Mouse (Mus musculus): ENCODE measurements around the gene Prkar1a. TPM values are rescaled to one million over a fixed set of nuclear protein-coding genes. Genes with fewer than 3 reads are reported as not detected.

The Prkar1a gene
- polyA plus RNA-seq, 1 experiment from 2014 or later = 126 TPM

DNA sequence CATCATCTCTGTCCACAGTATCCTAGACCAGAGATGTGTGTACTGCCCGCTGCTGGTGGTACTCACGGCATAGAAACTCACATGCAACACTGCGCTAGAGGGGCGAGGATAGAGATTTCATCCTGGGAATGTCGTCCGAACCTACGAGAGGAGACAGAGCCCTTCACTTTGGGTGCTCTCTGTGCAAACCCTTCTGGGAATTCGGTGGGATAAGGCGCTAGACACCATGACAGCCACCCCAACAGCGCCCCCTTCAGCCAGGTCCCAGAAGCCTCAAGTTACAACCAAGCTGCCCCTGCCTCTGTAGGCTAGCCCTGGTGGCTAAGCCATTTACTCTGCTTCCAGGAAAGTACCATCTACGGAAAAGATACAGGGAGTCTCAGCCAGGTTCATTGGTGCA is 25.3 kb downstream of the Prkar1a start:
- no peak for DNase-seq
- WGBS (ENCODE audit: insufficient replicate concordance) = 66% methylated on average over 11 of the region's 11 CpGs
- H3K4me3 ChIP-seq (replicated peaks) = no peak overlapping the region
- no peak overlapping the region for H3K27ac ChIP-seq
- no peak for ATAC-seq (ENCODE audit: low read depth)
- no peaks in the 10 kb centered on the region for H3K9me3 ChIP-seq (replicated peaks)
- no peaks in the 10 kb centered on the region for H3K4me1 ChIP-seq (replicated peaks)
- no peaks in the 10 kb centered on the region for H3K27me3 ChIP-seq
- no peak overlapping the region for H3K4me2 ChIP-seq
- no peak overlapping the region for H3K9ac ChIP-seq
- peaks cover 11% of the 10 kb centered on the region for H3K36me3 ChIP-seq

DNA sequence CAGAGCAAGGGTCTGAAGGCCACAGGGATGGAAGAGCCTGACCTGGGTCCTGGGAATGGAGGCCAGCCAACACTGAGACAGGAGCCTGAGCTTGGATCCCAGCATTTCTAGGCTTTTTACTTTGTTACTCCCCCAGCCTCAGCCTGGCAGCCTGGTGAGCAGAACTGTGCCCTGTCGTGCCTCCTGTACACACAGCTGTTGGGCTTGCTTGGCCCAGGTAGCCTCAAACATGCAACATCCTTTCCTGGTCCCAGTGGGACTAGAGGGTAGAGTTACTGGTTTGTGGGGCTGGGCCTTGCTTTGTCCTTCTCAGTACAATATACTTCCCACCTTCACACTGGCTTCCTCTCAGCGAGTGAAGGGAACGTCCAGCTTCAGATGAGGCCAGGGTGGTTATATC is 26.0 kb downstream of the Prkar1a start:
- Histone ChIP-seq H3K9me3 (replicated peaks) (no peaks in the 10 kb centered on the region), H3K4me1 (replicated peaks) (no peaks in the 10 kb centered on the region), H3K9ac (no peak overlapping the region), H3K27me3 (no peaks in the 10 kb centered on the region), H3K4me2 (no peak overlapping the region), H3K4me3 (replicated peaks) (no peak overlapping the region), H3K27ac (no peak overlapping the region), H3K36me3 (peaks cover 5% of the 10 kb centered on the region; the same call in 1 of the 2 replicates)
- DNase-seq = no peak
- WGBS (ENCODE audit: insufficient replicate concordance) = 62% methylated on average over 3 of the region's 3 CpGs
- ATAC-seq (ENCODE audit: low read depth) = no peak

DNA sequence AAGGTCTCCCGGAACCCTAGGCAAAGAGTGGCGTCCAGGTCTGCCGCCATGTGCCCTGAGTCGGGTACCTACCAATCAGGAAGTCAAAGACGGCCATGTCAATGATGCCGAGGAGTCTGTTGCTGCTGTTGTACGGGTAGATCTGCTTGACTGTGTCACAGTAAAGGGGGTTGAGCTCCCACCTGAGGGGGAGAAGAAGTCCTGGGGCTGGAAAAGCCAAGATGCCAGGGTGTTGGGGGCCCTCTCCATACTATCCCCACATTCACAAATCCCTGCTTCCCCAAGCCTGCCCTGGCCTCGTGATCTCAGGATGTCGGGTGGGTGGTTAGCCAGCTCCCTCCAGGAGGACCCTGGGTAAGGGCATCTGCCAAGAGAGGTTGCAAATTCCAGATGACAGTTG is 26.6 kb downstream of the Prkar1a start:
- no peaks in the 10 kb centered on the region for H3K4me1 ChIP-seq (replicated peaks)
- H3K27me3 ChIP-seq = no peaks in the 10 kb centered on the region
- H3K36me3 ChIP-seq = no peaks in the 10 kb centered on the region
- H3K27ac ChIP-seq = no peak overlapping the region
- WGBS (ENCODE audit: insufficient replicate concordance) = 63% methylated on average over 9 of the region's 9 CpGs
- DNase-seq (no peak), ATAC-seq (ENCODE audit: low read depth) (no peak)
- no peak overlapping the region for H3K4me3 ChIP-seq (replicated peaks)
- H3K4me2 ChIP-seq = no peak overlapping the region
- no peaks in the 10 kb centered on the region for H3K9me3 ChIP-seq (replicated peaks)
- no peak overlapping the region for H3K9ac ChIP-seq

DNA sequence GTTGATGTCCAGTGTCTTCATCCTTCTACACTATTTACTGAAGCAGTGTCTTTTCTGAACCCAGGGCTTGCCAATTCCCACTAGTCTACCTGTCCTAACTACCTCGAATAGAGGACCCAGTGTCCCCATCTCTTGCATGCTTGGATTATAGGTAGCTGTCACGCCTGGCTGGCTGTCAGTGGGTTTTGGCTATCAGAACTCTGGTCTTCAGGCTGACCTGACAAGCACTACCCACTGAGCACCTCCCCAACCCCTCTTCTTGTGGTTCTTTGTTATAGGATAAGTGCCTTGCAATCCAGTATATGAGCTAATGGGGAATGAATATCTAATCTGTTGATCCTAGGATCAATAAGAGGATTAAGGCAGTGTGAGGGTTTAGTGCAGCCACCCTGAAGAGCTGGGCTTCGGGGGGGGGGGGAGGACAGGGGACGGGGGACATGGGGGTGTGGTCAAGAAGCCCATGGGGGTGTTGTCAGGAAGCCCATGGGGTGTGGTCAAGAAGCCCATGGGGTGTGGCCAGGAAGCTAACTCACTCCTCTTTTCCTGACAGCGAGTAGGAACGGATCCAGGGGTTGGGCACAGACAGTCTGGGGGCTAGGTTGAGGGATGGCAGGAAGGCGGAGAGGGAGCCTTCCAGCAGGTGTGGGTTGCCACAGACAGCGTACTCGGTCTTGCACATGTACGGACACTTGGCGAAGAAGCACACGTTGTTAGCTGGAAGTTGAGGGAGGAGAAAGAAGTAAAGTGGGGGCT is 27.6 kb downstream of the Prkar1a start:
- Histone ChIP-seq H3K4me2 (no peak overlapping the region), H3K4me1 (replicated peaks) (no peaks in the 10 kb centered on the region), H3K27ac (no peak overlapping the region), H3K4me3 (replicated peaks) (no peak overlapping the region), H3K9me3 (replicated peaks) (no peaks in the 10 kb centered on the region), H3K9ac (no peak overlapping the region), H3K36me3 (no peaks in the 10 kb centered on the region), H3K27me3 (no peaks in the 10 kb centered on the region)
- no peak for ATAC-seq (ENCODE audit: low read depth)
- 54% methylated on average over 11 of the region's 12 CpGs for WGBS (ENCODE audit: insufficient replicate concordance)
- no peak for DNase-seq

DNA sequence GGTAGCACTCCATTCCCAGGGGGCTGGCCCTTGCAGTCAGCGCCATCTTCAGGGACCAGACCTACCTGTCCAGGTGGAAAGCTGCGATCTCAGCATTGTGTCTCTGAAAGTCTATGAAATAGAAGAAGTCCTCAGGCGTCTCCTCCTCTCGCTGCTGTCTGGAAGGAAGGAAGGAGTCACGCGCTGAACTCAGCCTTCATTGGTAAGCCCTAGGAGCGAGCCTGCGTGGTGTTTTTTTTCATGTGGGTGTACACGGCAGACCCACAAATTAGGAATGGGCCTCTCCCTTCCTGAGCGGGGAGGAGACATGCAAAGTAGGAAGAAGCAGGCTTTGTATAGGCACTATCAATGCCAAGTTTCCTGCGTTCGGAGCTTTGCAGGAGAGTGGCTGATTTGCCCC is 29.1 kb downstream of the Prkar1a start:
- 52% methylated on average over 12 of the region's 12 CpGs for WGBS (ENCODE audit: insufficient replicate concordance)
- Histone ChIP-seq H3K36me3 (no peaks in the 10 kb centered on the region), H3K27ac (no peak overlapping the region), H3K27me3 (no peaks in the 10 kb centered on the region), H3K4me1 (replicated peaks) (no peaks in the 10 kb centered on the region), H3K4me3 (replicated peaks) (no peak overlapping the region), H3K4me2 (no peak overlapping the region), H3K9ac (no peak overlapping the region), H3K9me3 (replicated peaks) (no peaks in the 10 kb centered on the region)
- DNase-seq = no peak
- no peak for ATAC-seq (ENCODE audit: low read depth)

DNA sequence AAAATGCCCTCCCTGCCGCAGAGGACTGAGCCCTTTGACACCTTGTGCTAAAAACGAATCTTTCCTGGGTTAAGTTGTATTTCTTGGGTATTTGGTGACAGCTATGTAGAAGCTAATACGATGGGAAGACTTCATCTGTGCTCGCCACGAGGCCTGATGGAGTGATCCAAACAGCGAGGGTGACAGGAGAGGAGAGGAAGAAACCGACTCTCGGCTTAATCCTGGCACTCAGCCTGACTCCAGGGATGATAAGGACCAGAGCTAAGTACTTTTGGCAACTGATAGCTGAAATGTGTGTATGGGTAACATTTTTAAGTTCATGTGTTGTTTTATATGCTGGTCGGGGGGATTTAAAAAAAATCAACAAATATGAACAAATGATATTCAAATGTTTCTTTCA is 31.7 kb downstream of the Prkar1a start:
- 55% methylated on average over 9 of the region's 9 CpGs for WGBS (ENCODE audit: insufficient replicate concordance)
- DNase-seq (no peak), ATAC-seq (ENCODE audit: low read depth) (no peak)
- H3K27ac ChIP-seq = no peak overlapping the region
- no peak overlapping the region for H3K4me2 ChIP-seq
- no peak overlapping the region for H3K4me3 ChIP-seq (replicated peaks)
- H3K4me1 ChIP-seq (replicated peaks) = no peaks in the 10 kb centered on the region
- no peaks in the 10 kb centered on the region for H3K27me3 ChIP-seq
- no peak overlapping the region for H3K9ac ChIP-seq
- H3K36me3 ChIP-seq = no peaks in the 10 kb centered on the region
- no peaks in the 10 kb centered on the region for H3K9me3 ChIP-seq (replicated peaks)

DNA sequence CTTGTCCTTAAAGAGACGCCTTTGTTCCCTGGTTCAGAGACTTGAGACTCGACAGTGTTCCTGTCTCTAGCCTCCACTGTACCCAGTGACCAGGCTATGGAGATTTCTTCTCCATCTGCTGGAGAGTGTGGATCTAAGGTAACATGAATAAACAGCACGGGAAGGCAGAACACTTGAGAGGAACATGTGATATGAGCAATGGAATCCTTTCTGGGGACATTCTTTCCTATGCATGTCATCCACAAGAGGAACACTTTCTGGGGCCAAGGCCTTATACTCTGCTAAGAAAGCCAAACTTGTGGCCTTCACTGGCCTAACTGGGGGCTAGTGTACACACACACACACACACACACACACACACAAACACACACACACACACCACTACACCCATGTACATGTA is 32.4 kb downstream of the Prkar1a start:
- Histone ChIP-seq H3K27me3 (no peaks in the 10 kb centered on the region), H3K9ac (no peak overlapping the region), H3K4me1 (replicated peaks) (no peaks in the 10 kb centered on the region), H3K4me2 (no peak overlapping the region), H3K4me3 (replicated peaks) (no peak overlapping the region), H3K27ac (no peak overlapping the region), H3K9me3 (replicated peaks) (no peaks in the 10 kb centered on the region), H3K36me3 (no peaks in the 10 kb centered on the region)
- ATAC-seq (ENCODE audit: low read depth) = no peak
- 62% methylated on average over 3 of the region's 3 CpGs for whole genome bisulfite sequencing (ENCODE audit: insufficient replicate concordance)
- no peak for DNase-seq

DNA sequence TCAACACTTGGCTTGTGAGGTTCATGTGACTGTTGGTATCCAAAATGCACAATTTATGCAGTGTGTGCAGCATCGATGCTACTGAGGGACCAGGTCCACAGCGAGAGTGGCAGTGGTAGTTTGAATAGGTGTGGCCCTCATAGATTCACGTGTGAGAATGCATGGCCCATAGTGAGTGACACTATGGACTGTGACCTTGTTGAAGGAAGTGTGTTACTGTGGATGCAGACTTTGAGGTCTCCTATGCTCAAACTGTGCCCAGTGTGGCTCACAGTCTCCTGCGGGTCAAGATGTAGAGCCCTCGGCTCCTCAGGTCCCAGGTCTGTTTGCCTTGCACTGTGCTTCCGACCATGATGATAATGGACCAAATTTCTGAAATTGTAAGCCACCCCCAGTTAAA is 33.0 kb downstream of the Prkar1a start:
- WGBS (ENCODE audit: insufficient replicate concordance) = 72% methylated on average over 6 of the region's 6 CpGs
- DNase-seq = no peak

DNA sequence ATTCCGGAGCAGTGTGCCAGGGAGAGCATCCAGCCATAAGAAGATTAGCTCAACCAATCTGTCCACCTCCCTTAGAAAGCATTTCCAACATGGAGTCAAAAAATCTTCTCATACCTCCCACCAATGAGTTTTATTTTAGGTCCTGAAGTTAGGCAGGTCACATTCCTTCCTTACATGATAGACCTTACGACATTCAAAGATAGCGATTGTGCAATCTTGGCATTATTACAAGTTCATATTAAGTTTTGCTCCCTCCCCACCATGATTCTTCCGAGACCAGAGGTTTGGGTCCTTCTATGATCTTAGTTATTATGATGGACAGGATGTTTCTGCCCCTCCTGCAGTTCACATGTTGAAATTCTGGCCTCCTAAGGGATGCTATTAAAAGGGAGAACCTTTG is 40.3 kb downstream of the Prkar1a start:
- DNase-seq = no peak
- WGBS (ENCODE audit: insufficient replicate concordance) = 69% methylated on average over 4 of the region's 4 CpGs
- no peaks in the 10 kb centered on the region for H3K4me1 ChIP-seq (replicated peaks)
- ATAC-seq (ENCODE audit: low read depth) = no peak
- no peak overlapping the region for H3K9ac ChIP-seq
- no peak overlapping the region for H3K4me3 ChIP-seq (replicated peaks)
- H3K27me3 ChIP-seq = no peaks in the 10 kb centered on the region
- H3K4me2 ChIP-seq = no peak overlapping the region
- no peak overlapping the region for H3K27ac ChIP-seq
- no peaks in the 10 kb centered on the region for H3K9me3 ChIP-seq (replicated peaks)
- H3K36me3 ChIP-seq = no peaks in the 10 kb centered on the region

More for the DNA sequence above, 33.0 kb downstream of the Prkar1a start:
- H3K9me3 ChIP-seq (replicated peaks) = no peaks in the 10 kb centered on the region
- no peaks in the 10 kb centered on the region for H3K36me3 ChIP-seq
- H3K4me2 ChIP-seq = no peak overlapping the region
- no peak overlapping the region for H3K4me3 ChIP-seq (replicated peaks)
- no peak for ATAC-seq (ENCODE audit: low read depth)
- H3K27ac ChIP-seq = no peak overlapping the region
- no peaks in the 10 kb centered on the region for H3K4me1 ChIP-seq (replicated peaks)
- no peaks in the 10 kb centered on the region for H3K27me3 ChIP-seq
- H3K9ac ChIP-seq = no peak overlapping the region

DNA sequence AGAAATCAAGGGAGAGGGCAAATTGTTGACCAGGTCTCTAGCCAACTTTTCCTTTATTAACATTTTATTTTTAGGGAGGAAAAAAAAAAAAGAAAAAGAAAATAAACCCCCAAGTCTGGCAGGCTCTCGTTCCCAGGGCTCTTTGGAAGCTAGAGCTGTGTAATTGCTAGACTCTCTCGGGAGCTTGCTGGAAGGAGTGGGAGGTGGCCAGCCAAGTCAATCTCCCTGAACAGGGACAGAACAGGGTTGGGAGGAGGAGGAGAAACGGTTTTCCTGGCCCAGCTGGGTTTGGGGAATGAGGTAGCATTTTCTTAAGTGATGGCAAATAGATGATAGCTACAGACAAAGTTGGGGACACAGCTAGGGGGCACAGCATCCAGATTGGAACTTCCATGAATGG is 43.5 kb downstream of the Prkar1a start:
- H3K27me3 ChIP-seq = no peaks in the 10 kb centered on the region
- no peak overlapping the region for H3K27ac ChIP-seq
- H3K4me1 ChIP-seq (replicated peaks) = no peaks in the 10 kb centered on the region; the same call in 1 of the 2 replicates
- H3K4me3 ChIP-seq (replicated peaks) = no peak overlapping the region
- ATAC-seq (ENCODE audit: low read depth) (no peak), DNase-seq (no peak)
- H3K4me2 ChIP-seq = no peak overlapping the region
- 37% methylated on average over 3 of the region's 3 CpGs for WGBS (ENCODE audit: insufficient replicate concordance)
- no peak overlapping the region for H3K9ac ChIP-seq
- H3K9me3 ChIP-seq (replicated peaks) = no peaks in the 10 kb centered on the region
- no peaks in the 10 kb centered on the region for H3K36me3 ChIP-seq

DNA sequence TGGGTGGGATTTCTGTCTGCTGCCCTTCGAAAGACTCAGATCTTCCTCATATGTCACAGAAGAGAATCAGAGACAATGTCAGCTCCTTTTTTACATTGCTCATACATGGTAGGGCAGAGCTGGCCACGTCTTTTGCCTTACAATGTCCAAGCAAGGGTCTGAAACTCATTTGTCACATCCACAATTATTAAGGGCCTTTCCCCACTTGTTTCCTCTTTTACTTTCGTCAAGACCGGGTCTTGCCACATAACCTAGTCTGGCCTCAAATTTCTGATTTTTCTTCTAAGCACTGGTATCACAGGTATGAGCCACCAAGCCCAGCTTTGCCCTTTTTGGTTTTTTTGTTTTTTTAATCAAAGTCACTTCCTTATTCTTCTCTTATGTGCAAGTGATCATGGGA is 47.3 kb downstream of the Prkar1a start:
- H3K4me2 ChIP-seq = no peak overlapping the region
- no peaks in the 10 kb centered on the region; the same call in 1 of the 2 replicates for H3K9me3 ChIP-seq (replicated peaks)
- no peaks in the 10 kb centered on the region for H3K36me3 ChIP-seq
- peaks cover 9% of the 10 kb centered on the region for H3K4me1 ChIP-seq (replicated peaks)
- H3K27ac ChIP-seq = no peak overlapping the region
- no peaks in the 10 kb centered on the region for H3K27me3 ChIP-seq
- H3K4me3 ChIP-seq (replicated peaks) = no peak overlapping the region
- no peak for ATAC-seq (ENCODE audit: low read depth)
- WGBS (ENCODE audit: insufficient replicate concordance) = 63% methylated on average over 4 of the region's 4 CpGs
- H3K9ac ChIP-seq = no peak overlapping the region
- no peak for DNase-seq

DNA sequence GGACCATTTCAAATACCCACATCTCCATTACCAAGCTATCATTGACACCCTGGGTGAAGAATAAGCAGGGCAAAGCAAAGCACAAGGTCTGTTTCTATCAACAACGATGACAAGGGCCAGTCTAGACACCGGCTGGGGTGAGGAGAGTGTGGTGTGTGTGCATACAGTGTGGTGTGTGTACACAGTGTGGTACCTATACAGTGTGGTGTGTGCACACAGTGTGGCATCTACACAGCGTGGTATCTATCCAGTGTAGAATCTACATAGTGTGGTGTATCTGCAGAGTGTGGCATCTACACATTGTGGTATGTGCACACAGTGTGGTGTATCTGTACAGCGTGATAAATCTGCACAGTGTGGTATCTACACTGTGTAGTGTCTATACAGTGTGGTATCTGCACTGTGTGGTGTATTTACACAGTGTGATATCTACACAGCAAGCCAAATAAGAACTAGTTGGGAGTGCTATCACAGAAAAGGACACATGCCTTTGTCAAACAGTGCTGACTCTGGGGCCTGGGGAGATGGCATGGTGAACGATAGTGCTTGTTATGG is 48.0 kb downstream of the Prkar1a start:
- H3K27me3 ChIP-seq = no peaks in the 10 kb centered on the region
- H3K9me3 ChIP-seq (replicated peaks) = no peaks in the 10 kb centered on the region; the same call in 1 of the 2 replicates
- no peak overlapping the region for H3K9ac ChIP-seq
- H3K4me2 ChIP-seq = no peak overlapping the region
- ATAC-seq (ENCODE audit: low read depth) (peak; percentile 53; the same call in 1 of the 2 replicates), DNase-seq (no peak)
- H3K4me1 ChIP-seq (replicated peaks) = peaks cover 15% of the 10 kb centered on the region
- H3K27ac ChIP-seq = no peak overlapping the region
- H3K36me3 ChIP-seq = no peaks in the 10 kb centered on the region
- H3K4me3 ChIP-seq (replicated peaks) = no peak overlapping the region
- WGBS (ENCODE audit: insufficient replicate concordance) = 60% methylated on average over 5 of the region's 5 CpGs
